9 mouse cellular contexts compared by ENCODE assay signal in genomic region chr7:46838891-46839302, GRCm38 (mm10). TPM values are rescaled to one million over a fixed set of nuclear protein-coding genes. Genes with fewer than 3 reads are reported as not detected.
DNase-seq lines count a peak whose midpoint lies in the region; ATAC-seq and TF ChIP-seq lines count a peak whose summit lies in the region.
"Had no signal": no experiment of that assay in that cellular context is flagged by ENCODE, and none has a peak within 500 bp of the region (broad histone marks: within the 10 kb centered on the region; RNA-seq: fewer than 3 reads in every experiment).

No protein-coding gene starts in this region.

- H3K9me3 ChIP-seq in intestine, postnatal 0 days (ENCODE audit: control insufficient read depth): no peaks in the 10 kb centered on the region

- peak; percentile 64 for ATAC-seq in granulocyte monocyte progenitor cell, adult 5-6 weeks (replicated peaks; ENCODE audit: poor library complexity, severe bottlenecking)
- peak; percentile 72 for ATAC-seq in intestine, postnatal 0 days

- H3K27ac ChIP-seq in intestine, postnatal 0 days (ENCODE audit: low read depth, low read length): peak overlapping the region; percentile 91

- H3K4me3 ChIP-seq in intestine, postnatal 0 days (ENCODE audit: low read depth, low read length): no peak overlapping the region

- peak; percentile 67 for DNase-seq in embryo, embryonic 10 days (ENCODE audit: low spot score)
- DNase-seq in embryo, embryonic 9.5 days (ENCODE audit: extremely low spot score): no peak
- peak; percentile 57 for DNase-seq in embryo, embryonic 11 days
- DNase-seq in left cerebral cortex, postnatal 36 days (ENCODE audit: low spot score in 2 of 2): peak; percentile 79 to 81
- DNase-seq in mesoderm, embryonic 11.5 days (ENCODE audit: low read depth, low spot score): peak; percentile 51
- DNase-seq in skeletal muscle tissue, adult 2 months (ENCODE audit: low read depth, low spot score): peak; percentile 96

- peaks cover 13% of the 10 kb centered on the region for H3K4me1 ChIP-seq in intestine, postnatal 0 days (replicated peaks; ENCODE audit: control insufficient read depth, insufficient read depth, low read length)

- intact Hi-C loops in left cerebral cortex, postnatal 36 days (cut with DNase I): no loop called here

- H3K9ac ChIP-seq in intestine, postnatal 0 days (ENCODE audit: low read depth, low read length): peak overlapping the region; percentile 17; the same call in 1 of the 2 replicates

- H3K4me2 ChIP-seq in intestine, postnatal 0 days (replicated peaks; ENCODE audit: low read depth): peak overlapping the region; percentile 51

- no peaks in the 10 kb centered on the region for H3K36me3 ChIP-seq in intestine, postnatal 0 days (ENCODE audit: control insufficient read depth, insufficient read depth)

- 4% methylated on average over 8 of the region's 8 CpGs for WGBS in intestine, postnatal 0 days

- no peak for TF ChIP-seq CTCF in intestine, postnatal 0 days (IDR thresholded peaks at IDR 0.05; ENCODE audit: low read depth)

- no peaks in the 10 kb centered on the region for H3K27me3 ChIP-seq in intestine, postnatal 0 days (replicated peaks; ENCODE audit: control insufficient read depth, insufficient read depth, low read length)

RNA-seq across cellular contexts. Expression of gene Ldha, which starts 2.4 kb away (rescaled TPM):
- total RNA-seq in granulocyte monocyte progenitor cell, adult 5-6 weeks (2014; fragmentation: Nextera tagmentation): 641 and 708 TPM in 2 replicates
- 507 and 538 TPM in 2 replicates for total RNA-seq in granulocyte monocyte progenitor cell, adult 5-6 weeks (2017)
- polyA plus RNA-seq in intestine, postnatal 0 days (2015; fragmentation: Nextera tagmentation; extraction: Ambion mirVana): 1,258 and 1,338 TPM in 2 replicates
- total RNA-seq in left cerebral cortex, postnatal 36 days (2021): 100 to 1,000 TPM; 352 to 416 TPM

RNA-seq across cellular contexts. Expression of gene Ldhc, which starts 22.1 kb away (rescaled TPM):
- total RNA-seq in granulocyte monocyte progenitor cell, adult 5-6 weeks (2014; fragmentation: Nextera tagmentation): 3.5 TPM in 1 of 2 replicates, not detected in the other
- 1.2 TPM in 1 of 2 replicates, not detected in the other for total RNA-seq in granulocyte monocyte progenitor cell, adult 5-6 weeks (2017)
- not detected in 2 replicates for polyA plus RNA-seq in intestine, postnatal 0 days (2015; fragmentation: Nextera tagmentation; extraction: Ambion mirVana)
- total RNA-seq in left cerebral cortex, postnatal 36 days (2021): not detected
- polyA plus RNA-seq: C2C12 had no signal

RNA-seq across cellular contexts. Expression of gene Gtf2h1, which starts 43.0 kb away (rescaled TPM):
- 30.3 and 46.6 TPM in 2 replicates for total RNA-seq in granulocyte monocyte progenitor cell, adult 5-6 weeks (2014; fragmentation: Nextera tagmentation)
- 67.0 and 83.9 TPM in 2 replicates for total RNA-seq in granulocyte monocyte progenitor cell, adult 5-6 weeks (2017)
- polyA plus RNA-seq in intestine, postnatal 0 days (2015; fragmentation: Nextera tagmentation; extraction: Ambion mirVana): 51.3 and 52.7 TPM in 2 replicates
- 10 to 100 TPM; 36.9 to 40.3 TPM for total RNA-seq in left cerebral cortex, postnatal 36 days (2021)

RNA-seq across cellular contexts. Expression of gene Hps5, which starts 43.0 kb away (rescaled TPM):
- total RNA-seq in granulocyte monocyte progenitor cell, adult 5-6 weeks (2014; fragmentation: Nextera tagmentation): 17.0 and 32.8 TPM in 2 replicates
- 19.1 and 27.6 TPM in 2 replicates for total RNA-seq in granulocyte monocyte progenitor cell, adult 5-6 weeks (2017)
- 13.9 and 14.7 TPM in 2 replicates for polyA plus RNA-seq in intestine, postnatal 0 days (2015; fragmentation: Nextera tagmentation; extraction: Ambion mirVana)
- total RNA-seq in left cerebral cortex, postnatal 36 days (2021): 10 to 100 TPM; 13.8 to 16.6 TPM
